Mouse (Mus musculus) gonadal fat pad, adult 2 months (tissue): Measurements from ENCODE around the gene Irak2. TPM values are rescaled to one million over a fixed set of nuclear protein-coding genes. Genes with fewer than 3 reads are reported as not detected.
A peak's percentile ranks its signal among the peaks of the same experiment; 100 is the strongest.
"Not testable (repeated sequence)": the region's sequence is repeated elsewhere in the genome, so short reads cannot be mapped to it uniquely, and the experiment has no call there.

Experiments
- DNase-seq: peaks from one replicate; pipeline ENCODE4 v3.0.0-alpha.2; 2012; ENCODE audit warnings: low read depth
- polyA plus RNA-seq: library from polyadenylated mRNA; depleted of rRNA; stranded (reverse); fragments of >200 nt; gene quantifications from 2 replicates; pipeline ENCODE4 v1.2.3, GENCODE M21; 2012

The Irak2 gene
- polyA plus RNA-seq, 1 experiment, result 49.0 TPM

GRCm38 (mm10) chr6:113668287-113669154 is 30.3 kb downstream of the Irak2 start:
- DNase-seq, result no peak

- DNase-seq, result no peak
Measured at GRCm38 (mm10) chr6:113669821-113670220, 31.6 kb downstream of the Irak2 start.

GRCm38 (mm10) chr6:113672029-113672428 is 33.8 kb downstream of the Irak2 start:
- DNase-seq, result not testable (repeated sequence)

GRCm38 (mm10) chr6:113672989-113673388 is 34.7 kb downstream of the Irak2 start:
- no peak for DNase-seq

- no peak for DNase-seq
Measured at GRCm38 (mm10) chr6:113675234-113675633, 37.0 kb downstream of the Irak2 start.

GRCm38 (mm10) chr6:113675991-113676390 is 37.7 kb downstream of the Irak2 start:
- no peak for DNase-seq

- DNase-seq, result no peak
Measured at GRCm38 (mm10) chr6:113677070-113677734, 38.9 kb downstream of the Irak2 start.

- DNase-seq, result no peak
Measured at GRCm38 (mm10) chr6:113678246-113679012, 40.2 kb downstream of the Irak2 start.

GRCm38 (mm10) chr6:113679993-113680566 is 41.8 kb downstream of the Irak2 start:
- DNase-seq, result no peak

- no peak for DNase-seq
Measured at GRCm38 (mm10) chr6:113681271-113681670, 43.0 kb downstream of the Irak2 start.

- DNase-seq, result no peak
Measured at GRCm38 (mm10) chr6:113683081-113683825, 45.0 kb downstream of the Irak2 start.

GRCm38 (mm10) chr6:113686551-113687125 is 48.4 kb downstream of the Irak2 start:
- no peak for DNase-seq

- DNase-seq, result no peak
Measured at GRCm38 (mm10) chr6:113690008-113690399, 51.7 kb downstream of the Irak2 start.

- peak; percentile 50 for DNase-seq
Measured at GRCm38 (mm10) chr6:113690400-113691083, 52.3 kb downstream of the Irak2 start.

GRCm38 (mm10) chr6:113691084-113691462 is 52.8 kb downstream of the Irak2 start:
- no peak for DNase-seq

- no peak for DNase-seq
Measured at GRCm38 (mm10) chr6:113692661-113693133, 54.4 kb downstream of the Irak2 start.

- no peak for DNase-seq
Measured at GRCm38 (mm10) chr6:113693377-113693776, 55.1 kb downstream of the Irak2 start.

- DNase-seq, result no peak
Measured at GRCm38 (mm10) chr6:113695203-113695602, 56.9 kb downstream of the Irak2 start.

- no peak for DNase-seq
Measured at GRCm38 (mm10) chr6:113695766-113696355, 57.6 kb downstream of the Irak2 start.
